19 mouse cellular contexts compared by ENCODE assay signal in the genomic region with DNA sequence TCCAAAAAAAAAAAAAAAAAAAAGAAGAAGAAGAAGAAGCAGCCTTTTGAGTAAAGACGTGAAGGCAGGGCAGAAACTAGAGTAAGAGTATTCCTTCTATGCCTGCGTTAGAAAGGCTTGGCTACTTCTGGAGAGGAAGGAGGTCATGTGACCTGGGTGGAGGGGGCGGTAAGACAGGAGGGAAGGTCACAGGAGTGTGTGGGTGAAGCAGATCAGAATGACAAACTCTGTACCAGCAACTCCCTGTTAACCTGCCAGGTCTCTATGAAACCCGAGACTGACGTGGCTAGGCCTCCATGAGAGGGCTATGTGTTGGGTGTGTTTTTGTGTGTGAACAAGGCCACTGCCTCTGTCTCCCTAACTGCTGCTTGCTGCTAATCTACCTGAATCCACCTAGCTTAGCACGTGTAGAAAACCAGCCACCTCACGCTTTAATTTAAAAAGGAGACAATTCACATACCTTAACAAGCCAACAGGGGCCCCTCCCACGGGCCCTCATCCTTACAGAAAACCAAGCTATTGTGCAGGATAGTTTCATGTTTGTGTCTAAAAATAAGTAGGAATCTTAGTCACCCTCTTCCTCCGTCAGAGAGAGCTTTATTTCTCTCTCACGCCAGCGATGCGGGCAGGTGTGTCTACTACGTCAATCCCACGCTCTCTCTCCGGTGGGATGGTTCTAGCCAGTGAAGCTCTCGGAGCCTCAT. TPM values are rescaled to one million over a fixed set of nuclear protein-coding genes. Genes with fewer than 3 reads are reported as not detected.
DNase-seq lines count a peak whose midpoint lies in the region; ATAC-seq and TF ChIP-seq lines count a peak whose summit lies in the region.
"Had no signal": no experiment of that assay in that cellular context is flagged by ENCODE, and none has a peak within 500 bp of the region (broad histone marks: within the 10 kb centered on the region; RNA-seq: fewer than 3 reads in every experiment).

No protein-coding gene starts in this region.

- no peak for TF ChIP-seq EP300 in CH12.LX (IDR thresholded peaks at IDR 0.05; ENCODE audit: low read length)

- H3K79me2 ChIP-seq in CH12.LX (replicated peaks; ENCODE audit: control insufficient read depth, extremely low read depth, insufficient read depth, poor library complexity, severe bottlenecking), result no peaks in the 10 kb centered on the region

- dilution Hi-C loops in CH12.LX (cut with MboI; ENCODE audit: extremely low pct_ligation_motif_present, extremely low pct_unique_long_range_greater_than_20kb, low sequenced_read_pairs), result no loop called here

- H3K9me3 ChIP-seq in CH12.LX (replicated peaks; ENCODE audit: low read length), result no peaks in the 10 kb centered on the region
- H3K9me3 ChIP-seq in forebrain, embryonic 14.5 days (replicated peaks; ENCODE audit: control insufficient read depth, low read length), result no peaks in the 10 kb centered on the region
- no peaks in the 10 kb centered on the region for H3K9me3 ChIP-seq in midbrain, embryonic 13.5 days
- H3K9me3 ChIP-seq: embryonic facial prominence, embryonic 12.5 days; forebrain, embryonic 10.5 days; limb, embryonic 12.5 days; liver, embryonic 15.5 days had no signal

- no peak overlapping the region for H3K4me2 ChIP-seq in CH12.LX (ENCODE audit: insufficient read depth, low read depth, poor library complexity, severe bottlenecking)
- no peak overlapping the region for H3K4me2 ChIP-seq in forebrain, embryonic 14.5 days (ENCODE audit: low read length)
- H3K4me2 ChIP-seq in midbrain, embryonic 13.5 days (replicated peaks), result no peak overlapping the region
- H3K4me2 ChIP-seq: embryonic facial prominence, embryonic 12.5 days; hindbrain, embryonic 14.5 days; limb, embryonic 12.5 days; liver, embryonic 15.5 days had no signal

- in situ Hi-C loops in CH12.LX (cut with MboI; ENCODE audit: low pct_ligation_motif_present, low pct_unique_long_range_greater_than_20kb, low sequenced_read_pairs), result no loop called here

- no peak for TF ChIP-seq RAD21 in CH12.LX (IDR thresholded peaks at IDR 0.05; ENCODE audit: low read depth, low read length)

- 83% methylated on average over 16 of the region's 16 CpGs for WGBS in forebrain, embryonic 14.5 days
- 86% methylated on average over 16 of the region's 16 CpGs for WGBS in midbrain, embryonic 13.5 days

- H3K9ac ChIP-seq in CH12.LX (ENCODE audit: insufficient read depth, low read depth), result no peak overlapping the region
- H3K9ac ChIP-seq in forebrain, embryonic 14.5 days (ENCODE audit: low read length), result no peak overlapping the region
- H3K9ac ChIP-seq in midbrain, embryonic 13.5 days (replicated peaks), result no peak overlapping the region
- H3K9ac ChIP-seq: embryonic facial prominence, embryonic 12.5 days; hindbrain, embryonic 14.5 days; limb, embryonic 12.5 days; liver, embryonic 15.5 days had no signal

- H3K4me1 ChIP-seq in CH12.LX (ENCODE audit: control insufficient read depth in 1 of 2, insufficient read depth in 2 of 2), result peaks cover 3 to 7% of the 10 kb centered on the region in 2 experiments; a peak in 2 of 4 replicates
- H3K4me1 ChIP-seq in forebrain, embryonic 14.5 days (ENCODE audit: control insufficient read depth, insufficient read depth, low read length), result no peaks in the 10 kb centered on the region
- no peaks in the 10 kb centered on the region for H3K4me1 ChIP-seq in midbrain, embryonic 13.5 days (replicated peaks)
- H3K4me1 ChIP-seq: embryonic facial prominence, embryonic 12.5 days; forebrain, embryonic 10.5 days; limb, embryonic 12.5 days; liver, embryonic 15.5 days had no signal

- H3K27ac ChIP-seq in CH12.LX (ENCODE audit: insufficient read depth, low read depth), result no peak overlapping the region
- H3K27ac ChIP-seq in forebrain, embryonic 14.5 days (ENCODE audit: low read depth, low read length), result no peak overlapping the region
- no peak overlapping the region for H3K27ac ChIP-seq in midbrain, embryonic 13.5 days
- H3K27ac ChIP-seq: embryonic facial prominence, embryonic 12.5 days; forebrain, embryonic 10.5 days; hindbrain, embryonic 14.5 days; limb, embryonic 12.5 days; liver, embryonic 15.5 days had no signal

- H3K4me3 ChIP-seq in CH12.LX (replicated peaks in 1 of 3; ENCODE audit: low read depth in 2 of 3, low read length in 2 of 3, poor library complexity in 1 of 3), result no peak overlapping the region
- no peak overlapping the region for H3K4me3 ChIP-seq in forebrain, embryonic 14.5 days (ENCODE audit: low read depth, low read length)
- H3K4me3 ChIP-seq in midbrain, embryonic 13.5 days (replicated peaks), result no peak overlapping the region
- H3K4me3 ChIP-seq: embryonic facial prominence, embryonic 12.5 days; forebrain, embryonic 10.5 days; limb, embryonic 12.5 days; liver, embryonic 15.5 days had no signal

- no peaks in the 10 kb centered on the region for H3K36me3 ChIP-seq in CH12.LX (replicated peaks in 1 of 2; ENCODE audit: control insufficient read depth in 1 of 2, insufficient read depth in 1 of 2, low read length in 1 of 2)
- H3K36me3 ChIP-seq in forebrain, embryonic 14.5 days (ENCODE audit: control insufficient read depth, insufficient read depth, low read length), result no peaks in the 10 kb centered on the region
- H3K36me3 ChIP-seq in midbrain, embryonic 13.5 days, result no peaks in the 10 kb centered on the region
- H3K36me3 ChIP-seq: embryonic facial prominence, embryonic 12.5 days; forebrain, embryonic 10.5 days; limb, embryonic 12.5 days; liver, embryonic 15.5 days had no signal

- no peak for TF ChIP-seq POLR2A in CH12.LX (IDR thresholded peaks at IDR 0.05; ENCODE audit: low read depth, low read length)

- DNase-seq in lung, adult 18-20 months, result peak; percentile 28 to 58
- no peak for DNase-seq in lung, postnatal 14 days
- peak; percentile 57 for DNase-seq in CD4-positive helper T cell, adult 2 months (ENCODE audit: low read depth, low spot score)
- DNase-seq in CH12.LX (ENCODE audit: extremely low read depth), result no peak
- no peak for DNase-seq in forebrain, embryonic 14.5 days (ENCODE audit: low spot score)
- DNase-seq: adrenal gland, adult 2 months; cerebellum, adult 11-12 months; heart, adult 18-20 months; kidney, postnatal 14 days; layer of hippocampus, adult 9-11 months had no signal

- H3K27me3 ChIP-seq in CH12.LX (replicated peaks), result no peaks in the 10 kb centered on the region
- H3K27me3 ChIP-seq in forebrain, embryonic 14.5 days (replicated peaks; ENCODE audit: control insufficient read depth, insufficient read depth, low read length), result no peaks in the 10 kb centered on the region
- H3K27me3 ChIP-seq in midbrain, embryonic 13.5 days, result no peaks in the 10 kb centered on the region
- H3K27me3 ChIP-seq: embryonic facial prominence, embryonic 12.5 days; limb, embryonic 12.5 days; liver, embryonic 15.5 days had no signal

- TF ChIP-seq CTCF in CH12.LX (conservative IDR thresholded peaks at IDR 0.05 in 1 of 2, IDR thresholded peaks at IDR 0.05 in 1 of 2; ENCODE audit: low read depth in 2 of 2, low read length in 2 of 2), result no peak

- ATAC-seq in granulocyte monocyte progenitor cell, adult 5-6 weeks (replicated peaks; ENCODE audit: poor library complexity, severe bottlenecking), result 0 out of 2 replicates have a peak, but pooled peaks have one; percentile 17
- ATAC-seq in forebrain, embryonic 14.5 days, result no peak
- ATAC-seq in midbrain, embryonic 13.5 days, result no peak
- ATAC-seq: intestine, postnatal 0 days; midbrain, embryonic 16.5 days had no signal

TF ChIP-seq in CH12.LX, 34 proteins besides CTCF, POLR2A, EP300 and RAD21:
- TF ChIP-seq HCFC1 (IDR thresholded peaks at IDR 0.05; ENCODE audit: low read depth, low read length) (no peak), MYC (IDR thresholded peaks at IDR 0.05; ENCODE audit: low read depth, low read length) (no peak), NRF1 (IDR thresholded peaks at IDR 0.05; ENCODE audit: low read depth, low read length) (no peak), MAFK (IDR thresholded peaks at IDR 0.05; ENCODE audit: insufficient replicate concordance, low read length) (no peak), MXI1 (IDR thresholded peaks at IDR 0.05; ENCODE audit: low read depth, low read length) (no peak), USF1 (IDR thresholded peaks at IDR 0.05; ENCODE audit: low read depth, low read length) (peak; percentile 12; the same call in 1 of the 2 replicates), ELF1 (IDR thresholded peaks at IDR 0.05; ENCODE audit: low read depth, low read length) (no peak), ETS1 (conservative IDR thresholded peaks at IDR 0.05; ENCODE audit: low read depth, low read length) (no peak), SIN3A (IDR thresholded peaks at IDR 0.05; ENCODE audit: low read length) (no peak)

RNA-seq across cellular contexts. Expression of a gene that starts 17.7 kb away (rescaled TPM):
- 9.2 and 11.3 TPM in 2 replicates for total RNA-seq in CH12.LX (2012; rRNA removed)
- total RNA-seq in CH12.LX (2014; rRNA removed), result 0.08 and 0.43 TPM in 2 replicates
- polyA plus RNA-seq in CH12.LX (2012; ENCODE audit: insufficient read length, low read depth), result 0.91 and 1.1 TPM in 2 replicates
- total RNA-seq in granulocyte monocyte progenitor cell, adult 5-6 weeks (2014; fragmentation: Nextera tagmentation), result 8.9 and 11.7 TPM in 2 replicates
- 3.2 and 5.1 TPM in 2 replicates for total RNA-seq in granulocyte monocyte progenitor cell, adult 5-6 weeks (2017)
- 2.2 and 2.7 TPM in 2 replicates for polyA plus RNA-seq in forebrain, embryonic 14.5 days (2014; fragmentation: Nextera tagmentation; extraction: Ambion mirVana)
- 1.3 and 2.5 TPM in 2 replicates for polyA plus RNA-seq in midbrain, embryonic 13.5 days (2015; fragmentation: Nextera tagmentation; extraction: Ambion mirVana)

Comparison
In these comparisons a context has a peak if more than half of its experiments do, and no peak if none do; other contexts are left out.
1. DNase-seq: peak in lung, adult 18-20 months (2 of 2) and CD4-positive helper T cell, adult 2 months (single experiment); none in lung, postnatal 14 days (single experiment), CH12.LX (single experiment) and forebrain, embryonic 14.5 days (single experiment).